In the genomic region with DNA sequence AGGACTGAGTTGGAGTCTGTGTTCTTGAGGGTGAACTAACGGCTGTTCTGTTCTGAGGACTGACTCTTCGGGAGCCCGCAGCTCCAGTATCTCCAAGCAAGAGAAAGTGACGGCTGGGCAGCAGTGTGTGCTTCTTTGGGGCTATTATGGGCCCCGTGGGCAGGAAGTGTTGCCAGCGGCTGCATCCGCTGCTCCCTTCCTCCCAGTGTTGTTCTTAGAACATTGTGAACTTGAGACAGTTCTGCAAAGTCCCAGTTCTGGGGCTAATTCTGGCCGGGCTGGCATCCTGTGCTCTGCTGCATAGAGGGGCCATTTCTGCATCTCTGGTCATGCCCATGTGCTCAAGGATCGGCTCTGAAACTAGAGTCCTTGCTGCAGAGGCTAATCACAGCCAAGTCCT, we compare ENCODE assay signal across 9 mouse cellular contexts. TPM values are rescaled to one million over a fixed set of nuclear protein-coding genes. Genes with fewer than 3 reads are reported as not detected.
DNase-seq lines count a peak whose midpoint lies in the region; ATAC-seq and TF ChIP-seq lines count a peak whose summit lies in the region.
"Had no signal": no experiment of that assay in that cellular context is flagged by ENCODE, and none has a peak within 500 bp of the region (broad histone marks: within the 10 kb centered on the region; RNA-seq: fewer than 3 reads in every experiment).

No protein-coding gene starts in this region.

- peak; percentile 63 to 67 for DNase-seq in heart, postnatal 10 days
- peak; percentile 62 to 81 for DNase-seq in left cerebral cortex, adult 9 months (ENCODE audit: low spot score in 2 of 2)
- peak; percentile 87 for DNase-seq in lung, postnatal 36 days
- DNase-seq in embryo, embryonic 9.5 days (ENCODE audit: extremely low spot score): no peak

- H3K4me2 ChIP-seq in hindbrain, embryonic 15.5 days: no peak overlapping the region
- H3K4me2 ChIP-seq in hindbrain, embryonic 12.5 days (replicated peaks): no peak overlapping the region
- no peak overlapping the region for H3K4me2 ChIP-seq in forebrain, embryonic 13.5 days

- no peak for TF ChIP-seq CTCF in cortical plate, adult 2 months (IDR thresholded peaks at IDR 0.05; ENCODE audit: extremely low read depth, insufficient read depth, low read length)

- H3K9ac ChIP-seq in hindbrain, embryonic 15.5 days: no peak overlapping the region
- H3K9ac ChIP-seq in hindbrain, embryonic 12.5 days: no peak overlapping the region
- H3K9ac ChIP-seq in forebrain, embryonic 13.5 days: no peak overlapping the region

- peaks cover 8% of the 10 kb centered on the region for H3K36me3 ChIP-seq in hindbrain, embryonic 15.5 days
- H3K36me3 ChIP-seq in hindbrain, embryonic 12.5 days: peaks cover 7% of the 10 kb centered on the region
- peaks cover 11% of the 10 kb centered on the region for H3K36me3 ChIP-seq in forebrain, embryonic 13.5 days (ENCODE audit: poor library complexity, severe bottlenecking)

- no peaks in the 10 kb centered on the region for H3K9me3 ChIP-seq in hindbrain, embryonic 15.5 days
- no peaks in the 10 kb centered on the region for H3K9me3 ChIP-seq in hindbrain, embryonic 12.5 days (replicated peaks)
- H3K9me3 ChIP-seq in forebrain, embryonic 13.5 days (replicated peaks): no peaks in the 10 kb centered on the region

- peak; percentile 45; the same call in 1 of the 2 replicates for TF ChIP-seq POLR2A in cortical plate, adult 2 months (IDR thresholded peaks at IDR 0.05; ENCODE audit: extremely low read depth, insufficient read depth, low read length)

- ATAC-seq in hindbrain, embryonic 15.5 days (ENCODE audit: low FRiP score, low read depth): no peak
- ATAC-seq in hindbrain, embryonic 12.5 days (ENCODE audit: low FRiP score): no peak
- ATAC-seq in forebrain, embryonic 13.5 days: no peak

- 64% methylated on average over 9 of the region's 9 CpGs for WGBS in hindbrain, embryonic 15.5 days
- WGBS in hindbrain, embryonic 12.5 days: 71% methylated on average over 9 of the region's 9 CpGs
- 79% methylated on average over 9 of the region's 9 CpGs for WGBS in forebrain, embryonic 13.5 days

- no peak overlapping the region for H3K4me3 ChIP-seq in hindbrain, embryonic 15.5 days
- H3K4me3 ChIP-seq in hindbrain, embryonic 12.5 days: no peak overlapping the region
- H3K4me3 ChIP-seq in cortical plate, adult 2 months (ENCODE audit: insufficient read depth, low read length): no peak overlapping the region
- H3K4me3 ChIP-seq in forebrain, embryonic 13.5 days: no peak overlapping the region

- H3K27me3 ChIP-seq in hindbrain, embryonic 15.5 days: no peaks in the 10 kb centered on the region
- H3K27me3 ChIP-seq in hindbrain, embryonic 12.5 days: no peaks in the 10 kb centered on the region
- H3K27me3 ChIP-seq in forebrain, embryonic 13.5 days: no peaks in the 10 kb centered on the region

- intact Hi-C loops in heart, postnatal 10 days (cut with DNase I): no loop called here

- H3K27ac ChIP-seq in hindbrain, embryonic 15.5 days (replicated peaks): peak overlapping the region; percentile 64
- H3K27ac ChIP-seq in hindbrain, embryonic 12.5 days: no peak overlapping the region
- peak overlapping the region; percentile 94 for H3K27ac ChIP-seq in cortical plate, adult 2 months (ENCODE audit: insufficient read depth, low read length)
- no peak overlapping the region for H3K27ac ChIP-seq in forebrain, embryonic 13.5 days

- peaks cover under 1% of the 10 kb centered on the region for H3K4me1 ChIP-seq in hindbrain, embryonic 15.5 days (replicated peaks)
- peaks cover 22% of the 10 kb centered on the region for H3K4me1 ChIP-seq in hindbrain, embryonic 12.5 days
- H3K4me1 ChIP-seq in cortical plate, adult 2 months (ENCODE audit: control insufficient read depth, insufficient read depth, low read length): peaks cover 20% of the 10 kb centered on the region
- H3K4me1 ChIP-seq in forebrain, embryonic 13.5 days: peaks cover 13% of the 10 kb centered on the region

RNA-seq across cellular contexts. Expression of a gene that starts 31.7 kb away (rescaled TPM):
- polyA plus RNA-seq in hindbrain, embryonic 15.5 days (2015; fragmentation: Nextera tagmentation; extraction: Ambion mirVana): 10.2 and 10.8 TPM in 2 replicates
- 13.2 and 14.6 TPM in 2 replicates for polyA plus RNA-seq in hindbrain, embryonic 12.5 days (2016; fragmentation: Nextera tagmentation; extraction: Ambion mirVana)
- 15.4 and 15.7 TPM in 2 replicates for polyA plus RNA-seq in cortical plate, adult 2 months (2012; rRNA removed)
- total RNA-seq in heart, postnatal 10 days (2021): 10 to 100 TPM; 11.3 to 15.1 TPM
- 8.9 and 10.1 TPM in 2 replicates for polyA plus RNA-seq in forebrain, embryonic 13.5 days (2015; fragmentation: Nextera tagmentation; extraction: Ambion mirVana)

RNA-seq across cellular contexts. Expression of a gene that starts 43.1 kb away (rescaled TPM):
- 0.41 and 0.65 TPM in 2 replicates for polyA plus RNA-seq in hindbrain, embryonic 15.5 days (2015; fragmentation: Nextera tagmentation; extraction: Ambion mirVana)
- polyA plus RNA-seq in hindbrain, embryonic 12.5 days (2016; fragmentation: Nextera tagmentation; extraction: Ambion mirVana): 1.9 and 2.3 TPM in 2 replicates
- 0.06 and 0.23 TPM in 2 replicates for polyA plus RNA-seq in cortical plate, adult 2 months (2012; rRNA removed)
- total RNA-seq in heart, postnatal 10 days (2021): under 1 TPM in 1 of 2 experiments, not detected in 1; 0.48 TPM
- polyA plus RNA-seq in forebrain, embryonic 13.5 days (2015; fragmentation: Nextera tagmentation; extraction: Ambion mirVana): not detected in 2 replicates
- total RNA-seq: MEL had no signal

Comparison
In these comparisons a context has a peak if more than half of its experiments do, and no peak if none do; other contexts are left out.
1. H3K27ac ChIP-seq: peak in hindbrain, embryonic 15.5 days (single experiment) and cortical plate, adult 2 months (single experiment); none in hindbrain, embryonic 12.5 days (single experiment) and forebrain, embryonic 13.5 days (single experiment).